Mouse (Mus musculus) stomach, embryonic 14.5 days (tissue): ENCODE results near the gene Aunip. TPM values are rescaled to one million over a fixed set of nuclear protein-coding genes. Genes with fewer than 3 reads are reported as not detected.

Source experiments
- ATAC-seq: fragments of 200-750 bp; cut with Nextera tagmentation; 2 replicates; pipeline ENCODE4 v1.8.0; 2017; ENCODE audit warnings: low read depth, moderate TSS enrichment; ENCODE audit not compliant: insufficient number of reproducible peaks, insufficient read depth, low FRiP score
- H3K27ac ChIP-seq: fragments of 300-500 bp; sonication (generic); 2 replicates; pipeline ENCODE4 v1.5.1; 2014; ENCODE audit warnings: mild to moderate bottlenecking, low read length, moderate library complexity, mixed read lengths
- H3K27me3 ChIP-seq: fragments of 300-500 bp; sonication (generic); 2 replicates; pipeline ENCODE4 v1.6.1; 2014; ENCODE audit warnings: low read length, control low read depth, mixed read lengths; ENCODE audit not compliant: control insufficient read depth, insufficient read depth
- H3K36me3 ChIP-seq: fragments of 300-500 bp; sonication (generic); 2 replicates; pipeline ENCODE4 v1.6.1; 2014; ENCODE audit warnings: mild to moderate bottlenecking, control low read depth, low read length, moderate library complexity, mixed read lengths; ENCODE audit not compliant: control insufficient read depth, insufficient read depth
- H3K4me1 ChIP-seq: fragments of 300-500 bp; sonication (generic); 2 replicates; pipeline ENCODE4 v1.6.1; 2014; ENCODE audit warnings: low read length, control low read depth, mixed read lengths; ENCODE audit not compliant: control insufficient read depth, insufficient read depth
- H3K4me2 ChIP-seq: fragments of 300-500 bp; sonication (generic); replicated peaks from 2 replicates; pipeline ENCODE4 v1.6.1; 2014; ENCODE audit warnings: low read depth, low read length, control low read depth
- H3K4me3 ChIP-seq: fragments of 300-500 bp; sonication (generic); 2 replicates; pipeline ENCODE4 v1.5.1; 2014; ENCODE audit warnings: low read depth, low read length, control low read depth
- H3K9ac ChIP-seq: fragments of 300-500 bp; sonication (generic); replicated peaks from 2 replicates; pipeline ENCODE4 v1.6.1; 2014; ENCODE audit warnings: low read depth, mild to moderate bottlenecking, control low read depth, low read length, moderate library complexity, mixed read lengths
- H3K9me3 ChIP-seq: fragments of 300-500 bp; sonication (generic); 2 replicates; pipeline ENCODE4 v1.6.1; 2016; ENCODE audit warnings: low read depth, low read length, control low read depth; ENCODE audit not compliant: control insufficient read depth
- WGBS: fragments of 180-500 bp; shearing (Covaris S2); extraction: QIAGEN DNeasy Blood & Tissue Kit; methylation state at CpG from one replicate; pipeline ENCODE4 v1.1.7; 2014; 5-methylcytosine and 5-hydroxymethylcytosine counted together
- polyA plus RNA-seq: library from polyadenylated mRNA; unstranded; fragments of >200 nt; fragmentation: Nextera tagmentation; extraction: Ambion mirVana; gene quantifications from 2 replicates; pipeline ENCODE4 v1.2.1, GENCODE M21; 2014

Aunip gene
- polyA plus RNA-seq, 1 experiment from 2014 or later = 4.6 TPM

DNA sequence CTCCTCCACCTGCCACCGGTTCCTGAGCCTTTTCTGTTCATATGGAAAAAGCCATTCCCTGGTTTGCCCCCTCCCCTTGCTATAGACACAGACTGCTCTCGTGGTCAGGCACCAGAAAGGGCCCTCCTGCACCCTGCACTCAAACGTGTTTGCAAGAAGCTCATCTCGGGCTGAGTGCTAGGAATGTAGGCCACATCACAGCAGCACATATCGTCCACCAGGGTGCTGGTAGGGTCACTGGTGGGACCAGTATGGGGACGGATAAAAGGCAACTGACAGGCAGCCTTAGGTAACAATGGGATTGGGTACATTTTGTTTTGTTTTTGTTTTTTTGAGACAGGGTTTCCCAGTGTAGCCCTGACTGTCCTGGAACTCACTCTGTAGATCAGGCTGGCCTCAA lies 29.5 kb upstream of the Aunip start:
- Histone ChIP-seq H3K4me3 (no peak overlapping the region), H3K27me3 (no peaks in the 10 kb centered on the region), H3K36me3 (no peaks in the 10 kb centered on the region; the same call in 1 of the 2 replicates), H3K4me1 (no peaks in the 10 kb centered on the region), H3K4me2 (no peak overlapping the region), H3K9ac (no peak overlapping the region), H3K27ac (no peak overlapping the region), H3K9me3 (no peaks in the 10 kb centered on the region)
- WGBS = 49% methylated on average over 6 of the region's 6 CpGs
- ATAC-seq = no peak

DNA sequence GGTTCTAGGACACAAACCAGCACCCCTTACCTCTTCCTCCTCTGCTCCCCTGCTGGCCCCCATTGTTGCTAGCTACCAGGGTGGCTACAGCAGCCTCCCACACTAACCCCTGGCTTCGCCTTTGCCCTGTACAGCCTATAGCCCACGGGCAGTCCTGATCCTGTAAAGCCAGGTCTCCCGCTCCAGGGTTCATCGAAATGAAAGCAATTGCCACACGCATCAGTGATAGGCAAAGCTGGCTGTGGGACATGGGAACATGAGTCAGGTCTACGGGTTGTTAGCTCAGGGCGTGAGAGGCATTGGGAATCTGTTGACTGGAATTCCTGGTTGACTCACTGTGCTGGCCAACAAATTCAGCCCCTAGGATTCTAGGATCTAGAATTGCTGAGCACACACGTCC lies 28.4 kb upstream of the Aunip start:
- no peaks in the 10 kb centered on the region for H3K4me1 ChIP-seq
- no peak overlapping the region for H3K9ac ChIP-seq
- WGBS = 73% methylated on average over 8 of the region's 8 CpGs
- no peaks in the 10 kb centered on the region for H3K27me3 ChIP-seq
- no peak overlapping the region for H3K4me3 ChIP-seq
- no peaks in the 10 kb centered on the region for H3K9me3 ChIP-seq
- no peaks in the 10 kb centered on the region for H3K36me3 ChIP-seq
- H3K27ac ChIP-seq = no peak overlapping the region
- no peak overlapping the region for H3K4me2 ChIP-seq
- no peak for ATAC-seq

DNA sequence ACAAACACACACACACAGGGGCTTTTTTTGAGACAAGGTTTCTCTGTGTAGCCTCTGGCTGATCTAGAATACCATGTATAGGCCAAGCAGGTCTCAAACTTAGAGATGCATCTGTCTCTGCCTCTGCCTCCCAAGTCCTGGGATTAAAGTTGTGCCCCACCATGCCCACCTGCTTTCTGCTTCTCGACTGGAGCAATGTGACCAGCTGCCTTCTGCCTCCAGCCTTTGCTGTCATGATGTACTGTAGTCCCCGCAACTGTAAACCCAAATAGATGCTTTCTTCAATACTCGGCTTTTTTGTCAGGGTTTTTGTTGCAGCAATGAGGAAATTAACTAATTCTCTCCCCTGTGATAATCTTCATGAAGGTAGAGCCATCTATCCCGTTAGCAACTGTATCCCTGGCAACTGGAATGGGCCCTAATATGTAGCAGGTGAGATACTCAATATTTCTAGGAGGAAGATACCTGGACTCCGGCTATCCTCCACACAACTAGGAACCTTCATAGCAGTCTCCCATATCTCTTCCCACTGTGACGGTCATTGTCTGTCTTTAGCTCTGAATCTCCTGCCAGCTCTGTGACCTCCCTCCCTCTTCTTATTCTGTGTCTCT lies 27.6 kb upstream of the Aunip start:
- H3K36me3 ChIP-seq = no peaks in the 10 kb centered on the region
- no peak overlapping the region for H3K4me3 ChIP-seq
- no peak overlapping the region for H3K4me2 ChIP-seq
- no peak overlapping the region for H3K9ac ChIP-seq
- no peak overlapping the region for H3K27ac ChIP-seq
- H3K27me3 ChIP-seq = no peaks in the 10 kb centered on the region
- no peaks in the 10 kb centered on the region for H3K9me3 ChIP-seq
- H3K4me1 ChIP-seq = no peaks in the 10 kb centered on the region
- 55% methylated on average over 6 of the region's 6 CpGs for WGBS
- no peak for ATAC-seq

GRCm38 (mm10) chr4:134483696-134484095 lies 27.1 kb upstream of the Aunip start:
- ATAC-seq = no peak
- WGBS = 61% methylated on average over 6 of the region's 6 CpGs

GRCm38 (mm10) chr4:134484231-134484630 lies 26.6 kb upstream of the Aunip start:
- 72% methylated on average over 10 of the region's 10 CpGs for WGBS
- Histone ChIP-seq H3K36me3 (no peaks in the 10 kb centered on the region), H3K27ac (no peak overlapping the region), H3K4me2 (no peak overlapping the region), H3K27me3 (no peaks in the 10 kb centered on the region), H3K4me3 (no peak overlapping the region), H3K9ac (no peak overlapping the region), H3K9me3 (no peaks in the 10 kb centered on the region), H3K4me1 (no peaks in the 10 kb centered on the region)
- ATAC-seq = no peak

More at GRCm38 (mm10) chr4:134483696-134484095, 27.1 kb upstream of the Aunip start:
- no peak overlapping the region for H3K9ac ChIP-seq
- no peaks in the 10 kb centered on the region for H3K9me3 ChIP-seq
- no peaks in the 10 kb centered on the region for H3K4me1 ChIP-seq
- H3K27me3 ChIP-seq = no peaks in the 10 kb centered on the region
- no peak overlapping the region for H3K4me2 ChIP-seq
- H3K27ac ChIP-seq = no peak overlapping the region
- no peak overlapping the region for H3K4me3 ChIP-seq
- H3K36me3 ChIP-seq = no peaks in the 10 kb centered on the region

DNA sequence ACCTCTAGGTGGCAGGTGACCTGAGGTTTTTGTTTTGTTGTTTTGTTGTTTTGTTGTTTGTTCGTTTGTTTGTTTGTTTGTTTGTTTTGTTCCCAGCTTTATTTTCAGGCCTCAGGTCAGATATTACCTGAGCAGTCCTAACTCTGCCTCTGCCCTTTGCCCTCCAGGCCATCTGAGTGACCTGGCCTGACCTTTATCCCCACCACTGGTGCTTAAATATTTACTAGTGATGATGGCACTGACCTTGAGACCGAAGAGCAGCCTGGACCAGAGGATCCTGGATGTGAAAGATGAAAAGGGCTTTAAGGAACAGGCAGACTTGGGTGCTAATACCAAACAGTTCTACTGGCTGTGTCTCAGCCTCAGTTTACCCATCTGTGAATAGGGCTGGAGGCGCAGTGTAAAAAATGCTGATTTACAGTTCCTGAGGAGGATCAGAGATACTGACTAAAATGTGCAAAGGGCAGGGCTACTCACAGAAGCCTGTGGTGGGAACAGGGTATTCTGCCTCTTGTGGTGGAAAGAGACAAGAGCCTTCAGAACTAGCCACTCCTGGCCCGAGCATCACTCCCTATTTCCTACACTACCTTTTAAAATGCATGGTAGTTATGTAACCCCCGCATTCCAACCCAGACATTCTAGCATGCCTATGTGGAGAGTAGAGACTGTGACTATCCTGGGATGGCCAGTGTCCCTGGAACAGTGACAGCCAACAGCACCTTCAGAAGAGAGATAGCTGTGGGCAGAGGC lies 25.5 kb upstream of the Aunip start:
- WGBS = 78% methylated on average over 5 of the region's 5 CpGs
- H3K27me3 ChIP-seq = no peaks in the 10 kb centered on the region

GRCm38 (mm10) chr4:134488211-134488610 lies 22.6 kb upstream of the Aunip start:
- Histone ChIP-seq H3K9ac (no peak overlapping the region), H3K36me3 (no peaks in the 10 kb centered on the region), H3K27ac (no peak overlapping the region), H3K4me1 (no peaks in the 10 kb centered on the region), H3K9me3 (no peaks in the 10 kb centered on the region), H3K27me3 (no peaks in the 10 kb centered on the region), H3K4me3 (no peak overlapping the region), H3K4me2 (no peak overlapping the region)
- WGBS = 80% methylated on average over 5 of the region's 5 CpGs
- no peak for ATAC-seq

More for the DNA sequence above, 25.5 kb upstream of the Aunip start:
- H3K27ac ChIP-seq = no peak overlapping the region
- no peaks in the 10 kb centered on the region for H3K9me3 ChIP-seq
- no peak for ATAC-seq
- no peak overlapping the region for H3K4me3 ChIP-seq
- H3K4me1 ChIP-seq = no peaks in the 10 kb centered on the region
- H3K9ac ChIP-seq = no peak overlapping the region
- no peak overlapping the region for H3K4me2 ChIP-seq
- no peaks in the 10 kb centered on the region for H3K36me3 ChIP-seq

DNA sequence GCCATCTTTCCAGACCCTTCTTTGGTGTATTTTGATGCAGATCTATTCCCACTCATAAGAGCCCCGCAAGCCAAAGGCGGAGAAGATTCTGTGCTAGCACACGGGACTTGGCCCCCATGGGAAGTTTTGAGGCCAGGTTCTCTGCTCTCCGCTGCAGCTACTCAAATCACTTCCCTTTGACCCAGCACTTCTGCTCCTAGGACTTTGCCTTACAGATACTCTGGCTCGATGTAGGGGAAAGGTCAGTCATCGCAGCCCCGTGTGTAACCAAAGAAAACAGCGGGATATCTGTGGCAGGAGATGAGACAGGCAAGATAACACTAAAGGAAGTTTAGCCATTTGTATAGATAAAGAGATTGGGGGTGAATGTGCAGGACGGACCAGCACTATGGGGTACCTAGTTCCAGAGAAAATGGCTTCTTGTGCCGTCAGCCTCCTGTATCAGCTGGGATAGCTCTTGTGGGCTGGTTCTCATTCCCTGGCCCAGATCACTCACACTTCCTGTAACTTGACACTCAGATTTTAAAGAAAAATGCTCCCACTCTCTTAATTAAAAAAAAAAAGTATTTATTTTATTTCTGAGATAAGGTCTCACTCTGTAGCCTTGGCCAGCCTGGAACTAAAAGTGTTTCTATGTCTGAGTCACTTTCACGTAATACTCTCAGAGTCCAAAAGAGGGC lies 20.7 kb upstream of the Aunip start:
- 81% methylated on average over 11 of the region's 11 CpGs for WGBS

More for the DNA sequence above, 20.7 kb upstream of the Aunip start:
- Histone ChIP-seq H3K9ac (no peak overlapping the region), H3K27me3 (no peaks in the 10 kb centered on the region), H3K4me1 (no peaks in the 10 kb centered on the region), H3K9me3 (no peaks in the 10 kb centered on the region), H3K27ac (no peak overlapping the region), H3K4me3 (no peak overlapping the region), H3K36me3 (no peaks in the 10 kb centered on the region), H3K4me2 (no peak overlapping the region)
- no peak for ATAC-seq
